Mouse (Mus musculus) ES-E14 (cell line): ENCODE results near the gene Plagl2.

Experiments used
- CHD2 ChIP-seq: IDR thresholded peaks from 2 replicates; pipeline ENCODE4 v1.6.1; 2014; ENCODE audit warnings: mild to moderate bottlenecking, low read depth, low read length, inconsistent platforms
- HCFC1 ChIP-seq: IDR thresholded peaks from 2 replicates; pipeline ENCODE4 v1.6.1; 2012; ENCODE audit warnings: low read length, inconsistent platforms, borderline replicate concordance; ENCODE audit not compliant: insufficient read depth
- ZNF384 ChIP-seq: IDR thresholded peaks from 2 replicates; pipeline ENCODE4 v1.6.1; 2012; ENCODE audit warnings: low read depth, low read length, inconsistent platforms

DNA sequence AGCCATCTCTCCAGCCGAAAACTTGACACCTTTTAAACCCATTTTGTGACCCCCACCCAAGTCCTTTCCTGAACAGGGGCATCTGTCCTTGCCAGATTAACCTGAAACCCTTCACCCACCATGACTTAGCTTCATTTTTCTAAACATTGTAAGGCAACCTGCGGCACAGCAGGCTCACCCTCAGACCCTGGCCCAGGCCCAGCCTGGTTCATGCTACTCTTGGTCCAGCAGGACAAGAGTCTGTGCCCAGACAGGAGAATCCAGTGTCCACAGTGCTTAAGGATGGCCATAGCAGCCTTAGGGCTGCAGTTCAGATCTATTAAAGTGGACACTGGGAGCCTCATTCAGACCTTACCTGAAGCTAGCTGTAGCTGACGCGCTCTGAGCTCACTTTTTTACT is 27.9 kb downstream of the Plagl2 start:
- TF ChIP-seq CHD2, result no peak
- TF ChIP-seq ZNF384, result no peak
- TF ChIP-seq HCFC1, result no peak
